Mouse (Mus musculus) intestine, embryonic 16.5 days (tissue): Measurements from ENCODE around the gene Fgfr2. TPM values are rescaled to one million over a fixed set of nuclear protein-coding genes. Genes with fewer than 3 reads are reported as not detected.

Experiments used
- ATAC-seq: fragments of 200-750 bp; cut with Nextera tagmentation; 2 replicates; pipeline ENCODE4 v1.8.0; 2017; ENCODE audit warnings: moderate TSS enrichment, moderate library complexity
- H3K27ac ChIP-seq: fragments of 300-500 bp; sonication (generic); 2 replicates; pipeline ENCODE4 v1.5.1; 2014; ENCODE audit warnings: mild to moderate bottlenecking, low read length
- H3K27me3 ChIP-seq: fragments of 300-500 bp; sonication (generic); replicated peaks from 2 replicates; pipeline ENCODE4 v1.6.1; 2014; ENCODE audit warnings: low read length, control low read depth, mixed read lengths; ENCODE audit not compliant: control insufficient read depth, insufficient read depth
- H3K36me3 ChIP-seq: fragments of 300-500 bp; sonication (generic); 2 replicates; pipeline ENCODE4 v1.6.1; 2014; ENCODE audit warnings: low read length, control low read depth; ENCODE audit not compliant: control insufficient read depth, insufficient read depth
- H3K4me1 ChIP-seq: fragments of 300-500 bp; sonication (generic); 2 replicates; pipeline ENCODE4 v1.6.1; 2014; ENCODE audit warnings: low read length, control low read depth, mixed read lengths; ENCODE audit not compliant: control insufficient read depth, insufficient read depth
- H3K4me2 ChIP-seq: fragments of 300-500 bp; sonication (generic); 2 replicates; pipeline ENCODE4 v1.6.1; 2014; ENCODE audit warnings: low read depth, low read length, control low read depth
- H3K4me3 ChIP-seq: fragments of 300-500 bp; sonication (generic); 2 replicates; pipeline ENCODE4 v1.5.1; 2014; ENCODE audit warnings: mild to moderate bottlenecking, low read length
- H3K9ac ChIP-seq: fragments of 300-500 bp; sonication (generic); 2 replicates; pipeline ENCODE4 v1.6.1; 2014; ENCODE audit warnings: low read depth, low read length
- H3K9me3 ChIP-seq: fragments of 300-500 bp; sonication (generic); 2 replicates; pipeline ENCODE4 v1.6.1; 2016; ENCODE audit warnings: low read length, control low read depth; ENCODE audit not compliant: control insufficient read depth
- WGBS: fragments of 180-500 bp; shearing (Covaris S2); extraction: QIAGEN DNeasy Blood & Tissue Kit; methylation state at CpG from one replicate; pipeline ENCODE4 v1.1.7; 2014; 5-methylcytosine and 5-hydroxymethylcytosine counted together
- polyA plus RNA-seq: library from polyadenylated mRNA; unstranded; fragments of >200 nt; fragmentation: Nextera tagmentation; extraction: Ambion mirVana; gene quantifications from 2 replicates; pipeline ENCODE4 v1.2.1, GENCODE M21; 2015

The Fgfr2 gene
- polyA plus RNA-seq, 1 experiment from 2014 or later: 47.3 TPM

GRCm38 (mm10) chr7:132702492-132703070 is 420.6 kb downstream of the Fgfr2 start:
- WGBS: 74% methylated on average over 5 of the region's 5 CpGs
- Histone ChIP-seq H3K27me3 (no peaks in the 10 kb centered on the region), H3K9ac (no peak overlapping the region), H3K27ac (no peak overlapping the region), H3K4me3 (no peak overlapping the region), H3K36me3 (no peaks in the 10 kb centered on the region), H3K4me2 (no peak overlapping the region), H3K4me1 (peaks cover 5% of the 10 kb centered on the region; the same call in 1 of the 2 replicates), H3K9me3 (no peaks in the 10 kb centered on the region)
- no peak for ATAC-seq

- Histone ChIP-seq H3K9ac (no peak overlapping the region), H3K4me1 (peaks cover 5% of the 10 kb centered on the region; the same call in 1 of the 2 replicates), H3K27ac (no peak overlapping the region), H3K27me3 (no peaks in the 10 kb centered on the region), H3K4me2 (no peak overlapping the region), H3K4me3 (no peak overlapping the region), H3K36me3 (no peaks in the 10 kb centered on the region), H3K9me3 (no peaks in the 10 kb centered on the region)
- no peak for ATAC-seq
- 90% methylated on average over 3 of the region's 3 CpGs for WGBS
These were observed 421.1 kb downstream of the Fgfr2 start for GRCm38 (mm10) chr7:132702024-132702423.

GRCm38 (mm10) chr7:132701412-132701811 is 421.7 kb downstream of the Fgfr2 start:
- Histone ChIP-seq H3K27me3 (no peaks in the 10 kb centered on the region), H3K9me3 (no peaks in the 10 kb centered on the region), H3K4me2 (no peak overlapping the region), H3K9ac (no peak overlapping the region), H3K36me3 (no peaks in the 10 kb centered on the region), H3K27ac (no peak overlapping the region), H3K4me1 (peaks cover 5% of the 10 kb centered on the region; the same call in 1 of the 2 replicates), H3K4me3 (no peak overlapping the region)
- 67% methylated on average over 3 of the region's 3 CpGs for WGBS
- no peak for ATAC-seq

- no peak overlapping the region for H3K9ac ChIP-seq
- ATAC-seq: peak; percentile 16; the same call in 1 of the 2 replicates
- WGBS: 74% methylated on average over 4 of the region's 4 CpGs
- H3K4me2 ChIP-seq: no peak overlapping the region
- H3K4me1 ChIP-seq: peaks cover 5% of the 10 kb centered on the region; the same call in 1 of the 2 replicates
- no peaks in the 10 kb centered on the region for H3K27me3 ChIP-seq
- H3K36me3 ChIP-seq: no peaks in the 10 kb centered on the region
- no peak overlapping the region for H3K4me3 ChIP-seq
- H3K9me3 ChIP-seq: no peaks in the 10 kb centered on the region
- H3K27ac ChIP-seq: no peak overlapping the region
These were observed 423.0 kb downstream of the Fgfr2 start for GRCm38 (mm10) chr7:132700107-132700506.

- Histone ChIP-seq H3K9ac (no peak overlapping the region), H3K4me1 (peaks cover 5% of the 10 kb centered on the region; the same call in 1 of the 2 replicates), H3K9me3 (no peaks in the 10 kb centered on the region), H3K4me3 (no peak overlapping the region), H3K36me3 (no peaks in the 10 kb centered on the region), H3K4me2 (no peak overlapping the region), H3K27ac (no peak overlapping the region), H3K27me3 (no peaks in the 10 kb centered on the region)
- no peak for ATAC-seq
These were observed 423.5 kb downstream of the Fgfr2 start for GRCm38 (mm10) chr7:132699639-132700038.

GRCm38 (mm10) chr7:132699165-132699564 is 424.0 kb downstream of the Fgfr2 start:
- H3K27me3 ChIP-seq: no peaks in the 10 kb centered on the region
- H3K36me3 ChIP-seq: no peaks in the 10 kb centered on the region
- H3K4me1 ChIP-seq: peaks cover 5% of the 10 kb centered on the region; the same call in 1 of the 2 replicates
- no peak overlapping the region for H3K9ac ChIP-seq
- no peaks in the 10 kb centered on the region for H3K9me3 ChIP-seq
- H3K27ac ChIP-seq: no peak overlapping the region
- H3K4me3 ChIP-seq: no peak overlapping the region
- ATAC-seq: no peak
- 70% methylated on average over 4 of the region's 4 CpGs for WGBS
- H3K4me2 ChIP-seq: no peak overlapping the region

GRCm38 (mm10) chr7:132698737-132699136 is 424.4 kb downstream of the Fgfr2 start:
- H3K4me3 ChIP-seq: no peak overlapping the region
- no peak overlapping the region for H3K4me2 ChIP-seq
- no peaks in the 10 kb centered on the region for H3K36me3 ChIP-seq
- no peak overlapping the region for H3K27ac ChIP-seq
- H3K9me3 ChIP-seq: no peaks in the 10 kb centered on the region
- ATAC-seq: no peak
- H3K27me3 ChIP-seq: no peaks in the 10 kb centered on the region
- no peak overlapping the region for H3K9ac ChIP-seq
- peaks cover 5% of the 10 kb centered on the region; the same call in 1 of the 2 replicates for H3K4me1 ChIP-seq
- 83% methylated on average over 4 of the region's 4 CpGs for WGBS

GRCm38 (mm10) chr7:132697258-132697796 is 425.8 kb downstream of the Fgfr2 start:
- H3K9me3 ChIP-seq: no peaks in the 10 kb centered on the region
- no peaks in the 10 kb centered on the region for H3K27me3 ChIP-seq
- no peak overlapping the region for H3K27ac ChIP-seq
- no peak for ATAC-seq
- no peak overlapping the region for H3K4me3 ChIP-seq
- no peaks in the 10 kb centered on the region for H3K36me3 ChIP-seq
- peaks cover 5% of the 10 kb centered on the region; the same call in 1 of the 2 replicates for H3K4me1 ChIP-seq
- no peak overlapping the region for H3K9ac ChIP-seq
- no peak overlapping the region for H3K4me2 ChIP-seq
- 80% methylated on average over 8 of the region's 8 CpGs for WGBS

- Histone ChIP-seq H3K4me1 (peaks cover 4% of the 10 kb centered on the region; the same call in 1 of the 2 replicates), H3K9ac (no peak overlapping the region), H3K4me2 (no peak overlapping the region), H3K9me3 (no peaks in the 10 kb centered on the region), H3K36me3 (no peaks in the 10 kb centered on the region), H3K27ac (no peak overlapping the region), H3K27me3 (no peaks in the 10 kb centered on the region), H3K4me3 (no peak overlapping the region)
- no peak for ATAC-seq
- WGBS: 90% methylated on average over 2 of the region's 2 CpGs
These were observed 429.6 kb downstream of the Fgfr2 start for GRCm38 (mm10) chr7:132693561-132693960.
